Mouse (Mus musculus): ENCODE measurements around the gene Rbfox1. TPM values are rescaled to one million over a fixed set of nuclear protein-coding genes. Genes with fewer than 3 reads are reported as not detected.

The Rbfox1 gene
- polyA plus RNA-seq (2012; ENCODE audit: insufficient read depth, low replicate concordance), result 0.21 TPM in 1 of 2 replicates, not detected in the other

- Histone ChIP-seq H3K4me1 (no peaks in the 10 kb centered on the region), H3K4me3 (replicated peaks) (no peak within 1 kb of the TSS), H3K36me3 (replicated peaks; ENCODE audit: low read length) (no peaks in the 10 kb centered on the region), H3K9me3 (no peaks in the 10 kb centered on the region), H3K27me3 (replicated peaks) (peaks cover 17% of the 10 kb centered on the region)
- TF ChIP-seq FLI1 (IDR thresholded peaks at IDR 0.05; ENCODE audit: low read length), result no peak
- no peak for TF ChIP-seq GATA1 (IDR thresholded peaks at IDR 0.05; ENCODE audit: borderline replicate concordance, low read length)
Measured at GRCm38 (mm10) chr16:5884746-5885689, at the start of gene Rbfox1. Gene Rbfox1 (plus strand): TSS chr16:5885355.

GRCm38 (mm10) chr16:5836744-5837143 lies 48.4 kb upstream of the Rbfox1 start:
- TF ChIP-seq FLI1 (IDR thresholded peaks at IDR 0.05; ENCODE audit: low read length) (no peak), GATA1 (IDR thresholded peaks at IDR 0.05; ENCODE audit: borderline replicate concordance, low read length) (no peak)
- no peaks in the 10 kb centered on the region for H3K27me3 ChIP-seq (replicated peaks)
- H3K9me3 ChIP-seq, result no peaks in the 10 kb centered on the region; the same call in 1 of the 2 replicates
- H3K4me1 ChIP-seq, result no peaks in the 10 kb centered on the region
- H3K36me3 ChIP-seq (replicated peaks; ENCODE audit: low read length), result no peaks in the 10 kb centered on the region
- H3K4me3 ChIP-seq (replicated peaks), result no peak overlapping the region

- Histone ChIP-seq H3K27me3 (replicated peaks) (no peaks in the 10 kb centered on the region), H3K4me1 (no peaks in the 10 kb centered on the region), H3K9me3 (no peaks in the 10 kb centered on the region), H3K36me3 (replicated peaks; ENCODE audit: low read length) (no peaks in the 10 kb centered on the region), H3K4me3 (replicated peaks) (no peak overlapping the region)
- TF ChIP-seq FLI1 (IDR thresholded peaks at IDR 0.05; ENCODE audit: low read length) (no peak), GATA1 (IDR thresholded peaks at IDR 0.05; ENCODE audit: borderline replicate concordance, low read length) (no peak)
Measured at GRCm38 (mm10) chr16:5841167-5841566, 44.0 kb upstream of the Rbfox1 start.

GRCm38 (mm10) chr16:5845645-5846044 lies 39.5 kb upstream of the Rbfox1 start:
- Histone ChIP-seq H3K4me1 (no peaks in the 10 kb centered on the region), H3K4me3 (replicated peaks) (no peak overlapping the region), H3K27me3 (replicated peaks) (no peaks in the 10 kb centered on the region), H3K36me3 (replicated peaks; ENCODE audit: low read length) (no peaks in the 10 kb centered on the region), H3K9me3 (no peaks in the 10 kb centered on the region)
- TF ChIP-seq GATA1 (IDR thresholded peaks at IDR 0.05; ENCODE audit: borderline replicate concordance, low read length), result no peak
- no peak for TF ChIP-seq FLI1 (IDR thresholded peaks at IDR 0.05; ENCODE audit: low read length)

- Histone ChIP-seq H3K9me3 (no peaks in the 10 kb centered on the region), H3K27me3 (replicated peaks) (no peaks in the 10 kb centered on the region), H3K36me3 (replicated peaks; ENCODE audit: low read length) (no peaks in the 10 kb centered on the region), H3K4me1 (no peaks in the 10 kb centered on the region), H3K4me3 (replicated peaks) (no peak overlapping the region)
- TF ChIP-seq FLI1 (IDR thresholded peaks at IDR 0.05; ENCODE audit: low read length) (no peak), GATA1 (IDR thresholded peaks at IDR 0.05; ENCODE audit: borderline replicate concordance, low read length) (no peak)
Measured at GRCm38 (mm10) chr16:5853055-5853454, 32.1 kb upstream of the Rbfox1 start.

- H3K9me3 ChIP-seq, result peaks cover 18% of the 10 kb centered on the region
Measured at GRCm38 (mm10) chr16:5864350-5864749, 20.8 kb upstream of the Rbfox1 start.

GRCm38 (mm10) chr16:5866966-5867365 lies 18.2 kb upstream of the Rbfox1 start:
- no peaks in the 10 kb centered on the region for H3K27me3 ChIP-seq (replicated peaks)
- H3K4me3 ChIP-seq (replicated peaks), result no peak overlapping the region
- TF ChIP-seq GATA1 (IDR thresholded peaks at IDR 0.05; ENCODE audit: borderline replicate concordance, low read length), result no peak
- H3K36me3 ChIP-seq (replicated peaks; ENCODE audit: low read length), result no peaks in the 10 kb centered on the region
- H3K9me3 ChIP-seq, result peaks cover 18% of the 10 kb centered on the region
- H3K4me1 ChIP-seq, result no peaks in the 10 kb centered on the region

More at GRCm38 (mm10) chr16:5864350-5864749, 20.8 kb upstream of the Rbfox1 start:
- H3K4me1 ChIP-seq, result no peaks in the 10 kb centered on the region
- H3K27me3 ChIP-seq (replicated peaks), result no peaks in the 10 kb centered on the region
- no peaks in the 10 kb centered on the region for H3K36me3 ChIP-seq (replicated peaks; ENCODE audit: low read length)
- no peak for TF ChIP-seq GATA1 (IDR thresholded peaks at IDR 0.05; ENCODE audit: borderline replicate concordance, low read length)
- no peak for TF ChIP-seq FLI1 (IDR thresholded peaks at IDR 0.05; ENCODE audit: low read length)
- H3K4me3 ChIP-seq (replicated peaks), result no peak overlapping the region

- no peak overlapping the region for H3K4me3 ChIP-seq (replicated peaks)
- TF ChIP-seq GATA1 (IDR thresholded peaks at IDR 0.05; ENCODE audit: borderline replicate concordance, low read length) (no peak), FLI1 (IDR thresholded peaks at IDR 0.05; ENCODE audit: low read length) (no peak)
Measured at GRCm38 (mm10) chr16:5870391-5870790, 14.8 kb upstream of the Rbfox1 start.

GRCm38 (mm10) chr16:5881820-5882219 lies 3.3 kb upstream of the Rbfox1 start:
- no peak for TF ChIP-seq GATA1 (IDR thresholded peaks at IDR 0.05; ENCODE audit: borderline replicate concordance, low read length)
- no peak for TF ChIP-seq FLI1 (IDR thresholded peaks at IDR 0.05; ENCODE audit: low read length)

More at GRCm38 (mm10) chr16:5870391-5870790, 14.8 kb upstream of the Rbfox1 start:
- no peaks in the 10 kb centered on the region for H3K4me1 ChIP-seq
- no peaks in the 10 kb centered on the region for H3K9me3 ChIP-seq
- H3K36me3 ChIP-seq (replicated peaks; ENCODE audit: low read length), result no peaks in the 10 kb centered on the region
- no peaks in the 10 kb centered on the region for H3K27me3 ChIP-seq (replicated peaks)

GRCm38 (mm10) chr16:5885690-5886050 lies 515 bp downstream of the Rbfox1 start:
- H3K9me3 ChIP-seq, result no peaks in the 10 kb centered on the region
- peaks cover 17% of the 10 kb centered on the region for H3K27me3 ChIP-seq (replicated peaks)
- H3K4me1 ChIP-seq, result no peaks in the 10 kb centered on the region
- TF ChIP-seq FLI1 (IDR thresholded peaks at IDR 0.05; ENCODE audit: low read length) (no peak), GATA1 (IDR thresholded peaks at IDR 0.05; ENCODE audit: borderline replicate concordance, low read length) (no peak)
- H3K36me3 ChIP-seq (replicated peaks; ENCODE audit: low read length), result no peaks in the 10 kb centered on the region
- H3K4me3 ChIP-seq (replicated peaks), result no peak overlapping the region

More at GRCm38 (mm10) chr16:5881820-5882219, 3.3 kb upstream of the Rbfox1 start:
- no peaks in the 10 kb centered on the region for H3K4me1 ChIP-seq
- peaks cover 17% of the 10 kb centered on the region for H3K27me3 ChIP-seq (replicated peaks)
- H3K36me3 ChIP-seq (replicated peaks; ENCODE audit: low read length), result no peaks in the 10 kb centered on the region
- H3K9me3 ChIP-seq, result no peaks in the 10 kb centered on the region
- no peak overlapping the region for H3K4me3 ChIP-seq (replicated peaks)

All from megakaryocyte, embryonic 14.5 days (primary cell).